Mouse (Mus musculus) c-Kit-positive CD71-negative TER-119-negative erythroid progenitor cells, embryonic 14.5 days (primary cell): ENCODE data around the gene Gm49396.

Experiments
- DNase-seq: peaks from one replicate; pipeline ENCODE4 v3.0.0-alpha.2; 2013; ENCODE audit warnings: low read depth

The Gm49396 gene

GRCm38 (mm10) chr7:30610043-30610442, 46.9 kb downstream of the Gm49396 start:
- DNase-seq: no peak

GRCm38 (mm10) chr7:30612654-30613402, 49.7 kb downstream of the Gm49396 start, which contains the start of gene Upk1a:
Gene Upk1a, minus strand, starts transcription at chr7:30612847.
- no peak for DNase-seq

- peak; percentile 60 for DNase-seq
Measured at GRCm38 (mm10) chr7:30613529-30614112, 50.5 kb downstream of the Gm49396 start.

- DNase-seq: no peak
Measured at GRCm38 (mm10) chr7:30614454-30614853, 51.3 kb downstream of the Gm49396 start.

- no peak for DNase-seq
Measured at GRCm38 (mm10) chr7:30615049-30615760, 52.1 kb downstream of the Gm49396 start.
